Mouse (Mus musculus) CH12.LX (cell line): ENCODE measurements around the gene Tmem52. TPM values are rescaled to one million over a fixed set of nuclear protein-coding genes. Genes with fewer than 3 reads are reported as not detected.
A peak's percentile ranks its signal among the peaks of the same experiment; 100 is the strongest.

ENCODE experiments used
- DNase-seq: peaks from one replicate; pipeline ENCODE4 v3.0.0-alpha.2; 2013; ENCODE audit errors: extremely low read depth
- H3K27ac ChIP-seq: 2 replicates; pipeline ENCODE4 v1.5.1; 2012; ENCODE audit warnings: low read depth, mild to moderate bottlenecking, control low read depth, moderate library complexity; ENCODE audit not compliant: insufficient read depth
- H3K27me3 ChIP-seq: replicated peaks from 2 replicates; pipeline ENCODE3; 2012; ENCODE audit warnings: inconsistent platforms
- H3K36me3 ChIP-seq, 2 experiments: replicated peaks in 1 of 2; 2 replicates each; pipeline versions ENCODE3 to v1.6.1; 2012; ENCODE audit warnings: inconsistent platforms in 1 of 2, low read length in 1 of 2, mild to moderate bottlenecking in 1 of 2, mixed read lengths in 1 of 2, moderate library complexity in 1 of 2; ENCODE audit not compliant: control insufficient read depth in 1 of 2, insufficient read depth in 1 of 2
- H3K4me1 ChIP-seq, 2 experiments: 2 replicates each; pipeline ENCODE4 v1.6.1; 2012; ENCODE audit warnings: inconsistent platforms in 1 of 2, moderate library complexity in 1 of 2; ENCODE audit not compliant: insufficient read depth in 2 of 2, control insufficient read depth in 1 of 2
- H3K4me2 ChIP-seq: 2 replicates; pipeline ENCODE4 v1.6.1; 2012; ENCODE audit warnings: low read depth, mild to moderate bottlenecking, control low read depth; ENCODE audit not compliant: poor library complexity, insufficient read depth, severe bottlenecking
- H3K4me3 ChIP-seq, 3 experiments: fragments of 150-350 bp in 1 of 3; sonication (generic) in 1 of 3; replicated peaks in 1 of 3; 2 replicates each; pipeline versions ENCODE3 to v1.5.1; 2011 to 2012; ENCODE audit warnings: low read depth in 2 of 3, low read length in 2 of 3, mild to moderate bottlenecking in 2 of 3, moderate library complexity in 2 of 3, control low read depth in 1 of 3, improper control_type of control experiment in 1 of 3, inconsistent platforms in 1 of 3, mixed read lengths in 1 of 3; ENCODE audit not compliant: poor library complexity in 1 of 3
- H3K79me2 ChIP-seq: replicated peaks from 2 replicates; pipeline ENCODE4 v1.6.1; 2012; ENCODE audit warnings: mild to moderate bottlenecking, moderate library complexity; ENCODE audit not compliant: control insufficient read depth, poor library complexity, insufficient read depth, severe bottlenecking; ENCODE audit errors: extremely low read depth
- H3K9ac ChIP-seq: 2 replicates; pipeline ENCODE4 v1.6.1; 2012; ENCODE audit warnings: low read depth, mild to moderate bottlenecking, control low read depth, moderate library complexity; ENCODE audit not compliant: insufficient read depth
- H3K9me3 ChIP-seq: replicated peaks from 2 replicates; pipeline ENCODE3; 2012; ENCODE audit warnings: low read length, inconsistent platforms, mixed read lengths
- E2F4 ChIP-seq: IDR thresholded peaks from 2 replicates; pipeline ENCODE4 v1.6.1; 2011; ENCODE audit warnings: low read depth, low read length, improper control_type of control experiment; ENCODE audit not compliant: insufficient replicate concordance
- ELF1 ChIP-seq: IDR thresholded peaks from 2 replicates; pipeline ENCODE4 v1.6.1; 2014; ENCODE audit warnings: low read depth, mild to moderate bottlenecking, inconsistent platforms, low read length, improper control_type of control experiment
- KAT2A ChIP-seq: IDR thresholded peaks from 2 replicates; pipeline ENCODE4 v1.6.1; 2012; ENCODE audit warnings: low read length, improper control_type of control experiment, inconsistent platforms; ENCODE audit not compliant: insufficient replicate concordance
- MAFK ChIP-seq: IDR thresholded peaks from 2 replicates; pipeline ENCODE4 v1.6.1; 2011; ENCODE audit warnings: low read length, improper control_type of control experiment; ENCODE audit not compliant: insufficient replicate concordance
- MXI1 ChIP-seq: IDR thresholded peaks from 2 replicates; pipeline ENCODE4 v1.6.1; 2011; ENCODE audit warnings: mild to moderate bottlenecking, low read depth, low read length, improper control_type of control experiment
- MYC ChIP-seq: IDR thresholded peaks from 2 replicates; pipeline ENCODE4 v1.6.1; 2011; ENCODE audit warnings: low read depth, mild to moderate bottlenecking, improper control_type of control experiment, low read length
- NELFE ChIP-seq: IDR thresholded peaks from 2 replicates; pipeline ENCODE4 v1.6.1; 2011; ENCODE audit warnings: low read depth, low read length, improper control_type of control experiment
- SIN3A ChIP-seq: IDR thresholded peaks from 2 replicates; pipeline ENCODE4 v1.6.1; 2012; ENCODE audit warnings: low read length, improper control_type of control experiment, inconsistent platforms
- TCF12 ChIP-seq: IDR thresholded peaks from 2 replicates; pipeline ENCODE4 v1.6.1; 2014; ENCODE audit warnings: low read depth, mild to moderate bottlenecking, inconsistent platforms, low read length, improper control_type of control experiment
- UBTF ChIP-seq: IDR thresholded peaks from 2 replicates; pipeline ENCODE4 v1.6.1; 2012; ENCODE audit warnings: low read depth, mild to moderate bottlenecking, inconsistent platforms, low read length, improper control_type of control experiment, moderate library complexity
- USF2 ChIP-seq: conservative IDR thresholded peaks from 2 replicates; pipeline ENCODE4 v1.6.1; 2011; ENCODE audit warnings: low read depth, low read length, improper control_type of control experiment
- ZC3H11A ChIP-seq: IDR thresholded peaks from 2 replicates; pipeline ENCODE4 v1.6.1; 2012; ENCODE audit warnings: low read depth, mild to moderate bottlenecking, inconsistent platforms, low read length, improper control_type of control experiment
- ZMIZ1 ChIP-seq: IDR thresholded peaks from 2 replicates; pipeline ENCODE4 v1.6.1; 2012; ENCODE audit warnings: low read depth, mild to moderate bottlenecking, inconsistent platforms, low read length, improper control_type of control experiment
- dilution Hi-C: fragments of 300-500 bp; cut with MboI; formaldehyde crosslinking; loops from 2 replicates; pipeline ENCODE4 v1.14.3; 2020; ENCODE audit warnings: low sequenced_read_pairs; ENCODE audit not compliant: extremely low pct_unique_long_range_greater_than_20kb, extremely low pct_ligation_motif_present
- in situ Hi-C: fragments of 300-500 bp; cut with MboI; formaldehyde crosslinking; loops from 3 replicates; pipeline ENCODE4 v1.14.3; 2019; ENCODE audit warnings: low sequenced_read_pairs, low pct_ligation_motif_present, low pct_unique_long_range_greater_than_20kb, mixed read lengths
- polyA plus RNA-seq: library from polyadenylated mRNA; unstranded; fragments of >175 nt; gene quantifications from 2 replicates; pipeline ENCODE4 v1.2.1, GENCODE M21; 2012; ENCODE audit warnings: low read depth; ENCODE audit not compliant: insufficient read length
- total RNA-seq, 2 experiments: library from RNA; depleted of rRNA; stranded (reverse); fragments of 300-350 nt in 1 of 2; fragments of >200 nt in 1 of 2; gene quantifications; 2 replicates each; pipeline ENCODE4 v1.2.3; 2012 to 2014

Gene Tmem52
- total and polyA plus RNA-seq, 3 experiments = 0.34 to 0.59 TPM; not detected in 1

DNA sequence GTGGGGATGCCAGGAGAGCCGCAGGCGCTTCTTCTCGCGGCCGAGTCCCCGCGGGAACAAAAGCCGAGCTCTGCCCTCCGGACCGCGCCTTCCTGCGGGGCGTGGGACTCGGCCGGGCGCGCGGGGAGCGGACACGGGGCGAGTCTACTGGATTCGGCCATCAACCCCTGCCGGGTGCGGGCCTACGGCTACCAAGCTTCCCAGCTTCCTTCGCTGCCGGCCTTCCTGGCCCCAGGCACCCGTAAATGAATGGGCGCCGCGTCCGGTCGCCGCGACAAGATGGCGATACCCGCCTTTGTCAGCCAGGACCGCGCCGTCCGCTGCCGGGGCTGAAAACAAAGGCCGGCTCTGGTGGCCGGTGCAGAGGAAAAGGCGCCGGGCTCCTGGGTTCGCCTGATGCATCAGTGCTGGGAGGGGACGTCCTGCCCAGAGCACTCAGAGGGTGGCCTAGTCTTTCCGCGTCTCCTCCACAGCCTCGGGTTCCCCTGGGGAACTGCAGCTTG is 23.3 kb downstream of the Tmem52 start:
- H3K9me3 ChIP-seq = no peaks in the 10 kb centered on the region
- peaks cover 0 to 15% of the 10 kb centered on the region in 2 experiments for H3K36me3 ChIP-seq
- dilution Hi-C loops = no loop called here
- peak overlapping the region; percentile 90 to 92 (median 91) for H3K4me3 ChIP-seq
- in situ Hi-C loops = no loop called here
- peak; percentile 41 for DNase-seq
- TF ChIP-seq MXI1 = peak; percentile 42; the same call in 1 of the 2 replicates
- no peak for TF ChIP-seq NELFE
- TF ChIP-seq UBTF = peak; percentile 73
- TF ChIP-seq E2F4 = no peak
- TF ChIP-seq SIN3A = peak; percentile 15; the same call in 1 of the 2 replicates
- no peak for TF ChIP-seq ELF1
- no peak for TF ChIP-seq KAT2A
- TF ChIP-seq TCF12 = 0 out of 2 replicates have a peak, but pooled peaks have one; percentile 13
- peak overlapping the region; percentile 60 for H3K27ac ChIP-seq
- peaks cover 25 to 60% of the 10 kb centered on the region in 2 experiments for H3K4me1 ChIP-seq
- H3K4me2 ChIP-seq = peak overlapping the region; percentile 68; the same call in 1 of the 2 replicates
- H3K9ac ChIP-seq = peak overlapping the region; percentile 100
- no peaks in the 10 kb centered on the region for H3K27me3 ChIP-seq
- H3K79me2 ChIP-seq = peaks cover 57% of the 10 kb centered on the region

DNA sequence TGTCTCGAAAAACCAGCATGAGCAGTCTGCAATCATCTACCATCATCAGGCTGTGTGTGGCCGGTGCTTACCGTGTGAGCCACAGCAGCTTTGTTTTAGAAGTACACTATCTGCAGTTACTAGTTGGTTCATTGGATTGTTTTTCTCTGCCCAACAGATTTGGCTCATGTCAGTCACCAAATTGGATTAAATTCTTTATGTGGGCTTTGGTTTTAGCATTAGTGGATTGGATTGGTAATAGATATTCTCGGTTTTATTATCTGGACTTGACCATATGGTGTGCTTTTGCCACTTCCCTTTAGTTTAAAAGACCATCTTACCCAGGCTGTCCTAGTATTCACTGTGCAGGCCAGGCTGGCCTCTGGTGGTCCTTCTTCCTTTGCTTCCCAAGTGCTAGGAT is 26.0 kb downstream of the Tmem52 start:
- Histone ChIP-seq H3K4me2 (peak overlapping the region; percentile 17; the same call in 1 of the 2 replicates), H3K4me1 (peaks cover 4 to 38% of the 10 kb centered on the region in 2 experiments), H3K27ac (no peak overlapping the region), H3K79me2 (peaks cover 80% of the 10 kb centered on the region), H3K9ac (no peak overlapping the region), H3K27me3 (no peaks in the 10 kb centered on the region), H3K36me3 (peaks cover 0 to 22% of the 10 kb centered on the region in 2 experiments), H3K9me3 (no peaks in the 10 kb centered on the region), H3K4me3 (no peak overlapping the region)
- TF ChIP-seq ZMIZ1 (no peak), TCF12 (no peak), ZC3H11A (no peak), MYC (no peak)
- dilution Hi-C loops = no loop called here
- DNase-seq = no peak
- in situ Hi-C loops = no loop called here

- H3K4me1 ChIP-seq = peaks cover 0 to 39% of the 10 kb centered on the region in 2 experiments; a peak in 2 of 4 replicates
- no peak for DNase-seq
- in situ Hi-C loops = no loop called here
Observed at GRCm38 (mm10) chr4:155497963-155498362, 29.0 kb downstream of the Tmem52 start.

More at GRCm38 (mm10) chr4:155497963-155498362, 29.0 kb downstream of the Tmem52 start:
- H3K79me2 ChIP-seq = peaks cover 94% of the 10 kb centered on the region
- no peak overlapping the region for H3K9ac ChIP-seq
- dilution Hi-C loops = no loop called here
- no peak overlapping the region for H3K27ac ChIP-seq
- H3K27me3 ChIP-seq = no peaks in the 10 kb centered on the region
- no peak overlapping the region for H3K4me2 ChIP-seq
- TF ChIP-seq NELFE (no peak), USF2 (no peak), MAFK (peak; percentile 84), KAT2A (no peak), ELF1 (no peak)
- H3K36me3 ChIP-seq = peaks cover 4 to 33% of the 10 kb centered on the region in 2 experiments
- H3K9me3 ChIP-seq = no peaks in the 10 kb centered on the region
- no peak overlapping the region for H3K4me3 ChIP-seq
